Mouse (Mus musculus) large intestine, adult 2 months (tissue): ENCODE results near the gene Atg9a. TPM values are rescaled to one million over a fixed set of nuclear protein-coding genes. Genes with fewer than 3 reads are reported as not detected.

ENCODE experiments used
- DNase-seq: peaks from one replicate; pipeline ENCODE4 v3.0.0-alpha.2; 2012; ENCODE audit warnings: low read depth, low spot score
- WGBS: fragments of 180-500 bp; shearing (Covaris S2); methylation state at CpG from one replicate; pipeline ENCODE4 v1.1.7; 2018; 5-methylcytosine and 5-hydroxymethylcytosine counted together
- polyA plus RNA-seq: library from polyadenylated mRNA; depleted of rRNA; stranded (reverse); fragments of >200 nt; gene quantifications from 2 replicates; pipeline ENCODE4 v1.2.3, GENCODE M21; 2012; rRNA removed

Gene Atg9a
- polyA plus RNA-seq, 1 experiment = 72.2 TPM

- 27% methylated on average over 12 of the region's 12 CpGs for WGBS
- no peak for DNase-seq
Observed at GRCm38 (mm10) chr1:75133421-75134207, 58.4 kb downstream of the Atg9a start, which contains the start of gene Slc23a3. Gene Slc23a3 (minus strand): TSS chr1:75133890.

Other genes with a start within 250 kb of the Atg9a start
- gene Ihh, start 240.5 kb downstream of the Atg9a start, polyA plus RNA-seq = 45.0 and 78.1 TPM in 2 replicates
- gene Nhej1, start 67.0 kb downstream of the Atg9a start, polyA plus RNA-seq = 4.8 and 5.6 TPM in 2 replicates
- 1.1 and 1.3 TPM in 2 replicates for gene Slc23a3, start 58.3 kb downstream of the Atg9a start, polyA plus RNA-seq
- 45.8 and 53.7 TPM in 2 replicates for gene Cnppd1, start 49.5 kb downstream of the Atg9a start, polyA plus RNA-seq
- gene Retreg2, start 49.4 kb downstream of the Atg9a start, polyA plus RNA-seq = 79.0 and 93.9 TPM in 2 replicates
- 80.6 and 93.3 TPM in 2 replicates for gene Zfand2b, start 23.6 kb downstream of the Atg9a start, polyA plus RNA-seq
- gene Abcb6, start 11.8 kb downstream of the Atg9a start, polyA plus RNA-seq = 24.0 and 27.5 TPM in 2 replicates
- 19.2 and 27.4 TPM in 2 replicates for gene Ankzf1, start within 50 bp of the Atg9a start, polyA plus RNA-seq
- 2.1 and 4.4 TPM in 2 replicates for gene Glb1l, start 18.6 kb upstream of the Atg9a start, polyA plus RNA-seq
- 221 and 258 TPM in 2 replicates for gene Stk16, start 18.6 kb upstream of the Atg9a start, polyA plus RNA-seq
- 121 and 164 TPM in 2 replicates for gene Tuba4a, start 27.7 kb upstream of the Atg9a start, polyA plus RNA-seq
- gene A630095N17Rik, start 39.9 kb upstream of the Atg9a start, polyA plus RNA-seq = not detected in 2 replicates
- 19.4 and 20.1 TPM in 2 replicates for gene Dnajb2, start 44.2 kb upstream of the Atg9a start, polyA plus RNA-seq
- gene Ptprn, start 72.3 kb upstream of the Atg9a start, polyA plus RNA-seq = 6.4 and 6.5 TPM in 2 replicates
- 14.0 and 17.7 TPM in 2 replicates for gene Resp18, start 86.2 kb upstream of the Atg9a start, polyA plus RNA-seq
- gene Dnpep, start 125.8 kb upstream of the Atg9a start, polyA plus RNA-seq = 250 and 500 TPM in 2 replicates
- 353 and 360 TPM in 2 replicates for gene Des, start 168.1 kb upstream of the Atg9a start, polyA plus RNA-seq
- 20.6 and 22.7 TPM in 2 replicates for gene Speg, start 183.1 kb upstream of the Atg9a start, polyA plus RNA-seq
- gene Gmppa, start 243.7 kb upstream of the Atg9a start, polyA plus RNA-seq = 177 and 182 TPM in 2 replicates